Comparison of ENCODE assay signal across 23 mouse cellular contexts in the genomic region with DNA sequence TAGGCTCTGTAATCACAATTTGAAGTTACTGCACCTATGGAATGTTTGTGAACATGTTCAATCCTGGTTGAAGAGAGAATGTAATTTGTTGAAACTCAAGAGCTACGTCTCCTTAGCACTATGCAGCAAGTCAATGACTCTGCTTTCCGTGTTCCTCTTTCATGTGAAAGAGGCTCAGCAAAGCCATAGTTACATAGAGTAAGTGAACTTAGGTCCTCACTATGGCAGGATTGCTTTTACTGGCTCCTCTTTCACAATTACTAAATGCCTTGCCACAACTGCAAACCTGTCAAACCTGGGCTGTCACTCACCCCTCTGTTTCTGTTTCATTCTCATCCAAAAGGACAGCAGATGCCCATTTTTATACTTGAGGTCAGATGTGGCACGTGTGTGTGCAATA. TPM values are rescaled to one million over a fixed set of nuclear protein-coding genes. Genes with fewer than 3 reads are reported as not detected.
DNase-seq lines count a peak whose midpoint lies in the region; ATAC-seq lines count a peak whose summit lies in the region.
"Had no signal": no experiment of that assay in that cellular context is flagged by ENCODE, and none has a peak within 500 bp of the region (broad histone marks: within the 10 kb centered on the region; RNA-seq: fewer than 3 reads in every experiment).

No protein-coding gene starts in this region.

- H3K4me1 ChIP-seq in forebrain, embryonic 12.5 days, result no peaks in the 10 kb centered on the region
- H3K4me1 ChIP-seq: embryonic facial prominence, embryonic 13.5 days; embryonic facial prominence, embryonic 15.5 days had no signal

- H3K4me2 ChIP-seq in forebrain, embryonic 12.5 days, result no peak overlapping the region
- H3K4me2 ChIP-seq: embryonic facial prominence, embryonic 13.5 days; embryonic facial prominence, embryonic 15.5 days had no signal

- no peaks in the 10 kb centered on the region for H3K36me3 ChIP-seq in forebrain, embryonic 12.5 days (replicated peaks)
- H3K36me3 ChIP-seq: embryonic facial prominence, embryonic 13.5 days; embryonic facial prominence, embryonic 15.5 days; G1E had no signal

- 94% methylated on average over 3 of the region's 3 CpGs for WGBS in forebrain, embryonic 12.5 days

- H3K27me3 ChIP-seq in forebrain, embryonic 12.5 days, result no peaks in the 10 kb centered on the region
- H3K27me3 ChIP-seq: embryonic facial prominence, embryonic 13.5 days; embryonic facial prominence, embryonic 15.5 days; Patski had no signal

- H3K9me3 ChIP-seq in forebrain, embryonic 12.5 days, result no peaks in the 10 kb centered on the region
- H3K9me3 ChIP-seq: embryonic facial prominence, embryonic 13.5 days; embryonic facial prominence, embryonic 15.5 days; G1E had no signal

- no peak overlapping the region for H3K27ac ChIP-seq in forebrain, embryonic 12.5 days
- H3K27ac ChIP-seq: embryonic facial prominence, embryonic 13.5 days; embryonic facial prominence, embryonic 15.5 days had no signal

- H3K9ac ChIP-seq in forebrain, embryonic 12.5 days, result no peak overlapping the region
- H3K9ac ChIP-seq: embryonic facial prominence, embryonic 13.5 days; embryonic facial prominence, embryonic 15.5 days had no signal

- no peak for DNase-seq in thymus, postnatal 25 days
- no peak for DNase-seq in ovary, postnatal 10 days (ENCODE audit: low spot score)
- DNase-seq: adrenal gland, adult 8-10 months; adrenal gland, postnatal 25 days; cerebellum, adult 11 months; cerebellum, adult 18-20 months; cerebellum, adult 8-10 months; cerebellum, adult 9-11 months; cerebellum, postnatal 14 days; cerebellum, postnatal 36 days; embryo, embryonic 11 days had no signal

- ATAC-seq in common myeloid progenitor, adult 5-6 weeks (replicated peaks; ENCODE audit: low read depth, poor library complexity, severe bottlenecking), result peak; percentile 42; the same call in 1 of the 2 replicates
- ATAC-seq in megakaryocyte, adult 5-6 weeks (ENCODE audit: poor library complexity, severe bottlenecking), result peak; percentile 94
- ATAC-seq in monocyte, adult 5-6 weeks (replicated peaks; ENCODE audit: insufficient number of reproducible peaks, low FRiP score, low TSS enrichment, poor library complexity, severe bottlenecking), result peak; percentile 43; the same call in 1 of the 2 replicates
- ATAC-seq in forebrain, embryonic 12.5 days (ENCODE audit: low FRiP score), result no peak
- ATAC-seq: activated CD4-positive, CD25-positive, alpha-beta regulatory T cell, adult 4 months; forebrain, embryonic 14.5 days; forebrain, embryonic 16.5 days; Patski had no signal

- H3K4me3 ChIP-seq in forebrain, embryonic 12.5 days (replicated peaks), result no peak overlapping the region
- H3K4me3 ChIP-seq: embryonic facial prominence, embryonic 13.5 days; embryonic facial prominence, embryonic 15.5 days; erythroblast, embryonic 14.5 days had no signal

RNA-seq across cellular contexts. Expression of a gene that starts 40.3 kb away (rescaled TPM):
- total RNA-seq in common myeloid progenitor, adult 5-6 weeks (2017), result 1.5 and 1.9 TPM in 2 replicates
- 60.3 and 63.4 TPM in 2 replicates for total RNA-seq in megakaryocyte, adult 5-6 weeks (2015)
- total RNA-seq in megakaryocyte, adult 5-6 weeks (2017), result 45.5 and 47.2 TPM in 2 replicates
- total RNA-seq in monocyte, adult 5-6 weeks (2017), result 1.8 to 2.1 TPM (median 2.1 TPM) in 3 replicates
- 4.8 and 5.2 TPM in 2 replicates for polyA plus RNA-seq in forebrain, embryonic 12.5 days (2016; fragmentation: Nextera tagmentation; extraction: Ambion mirVana)
- polyA plus RNA-seq: erythroblast, embryonic 14.5 days; G1E had no signal

RNA-seq across cellular contexts. Expression of a gene that starts 40.3 kb away (rescaled TPM):
- total RNA-seq in common myeloid progenitor, adult 5-6 weeks (2017), result 11.1 TPM in 1 of 2 replicates, not detected in the other
- 12.9 and 14.0 TPM in 2 replicates for total RNA-seq in megakaryocyte, adult 5-6 weeks (2015)
- total RNA-seq in megakaryocyte, adult 5-6 weeks (2017), result 7.0 and 9.2 TPM in 2 replicates
- 1.1 TPM in 1 of 3 replicates, not detected in the others for total RNA-seq in monocyte, adult 5-6 weeks (2017)
- 1.6 and 3.6 TPM in 2 replicates for polyA plus RNA-seq in forebrain, embryonic 12.5 days (2016; fragmentation: Nextera tagmentation; extraction: Ambion mirVana)
- total RNA-seq: G1E had no signal

RNA-seq across cellular contexts. Expression of a gene that starts 52.1 kb away (rescaled TPM):
- 8.3 and 10.0 TPM in 2 replicates for total RNA-seq in common myeloid progenitor, adult 5-6 weeks (2017)
- total RNA-seq in megakaryocyte, adult 5-6 weeks (2015), result 7.8 and 11.6 TPM in 2 replicates
- 5.7 and 7.0 TPM in 2 replicates for total RNA-seq in megakaryocyte, adult 5-6 weeks (2017)
- 4.1 to 6.7 TPM (median 6.7 TPM) in 3 replicates for total RNA-seq in monocyte, adult 5-6 weeks (2017)
- polyA plus RNA-seq in forebrain, embryonic 12.5 days (2016; fragmentation: Nextera tagmentation; extraction: Ambion mirVana), result 3.6 and 4.4 TPM in 2 replicates

Comparison
In these comparisons a context has a peak if more than half of its experiments do, and no peak if none do; other contexts are left out.
1. RNA of a gene that starts 40.3 kb away (total RNA-seq): 45.5 to 63.4 TPM in megakaryocyte, adult 5-6 weeks; 1.8 to 2.1 TPM in monocyte, adult 5-6 weeks and 1.5 to 1.9 TPM in common myeloid progenitor, adult 5-6 weeks; every median in the first group is over 10 times any median in the second.